Mouse (Mus musculus) intestine, embryonic 14.5 days (tissue): ENCODE measurements around the gene Fpr3. TPM values are rescaled to one million over a fixed set of nuclear protein-coding genes. Genes with fewer than 3 reads are reported as not detected.

ENCODE experiments used
- ATAC-seq: fragments of 200-750 bp; cut with Nextera tagmentation; replicated peaks from 2 replicates; pipeline ENCODE4 v1.8.0; 2017; ENCODE audit warnings: low read depth, moderate number of reproducible peaks, moderate TSS enrichment, moderate library complexity; ENCODE audit not compliant: low FRiP score, low TSS enrichment
- DNase-seq: peaks from one replicate; pipeline ENCODE4 v3.0.0-alpha.2; 2018; ENCODE audit warnings: low spot score
- H3K27ac ChIP-seq: fragments of 300-500 bp; sonication (generic); 2 replicates; pipeline ENCODE4 v1.5.1; 2014; ENCODE audit warnings: low read depth, mild to moderate bottlenecking, control low read depth
- H3K27me3 ChIP-seq: fragments of 300-500 bp; sonication (generic); replicated peaks from 2 replicates; pipeline ENCODE4 v1.6.1; 2014; ENCODE audit warnings: low read length, control low read depth; ENCODE audit not compliant: control insufficient read depth, insufficient read depth
- H3K36me3 ChIP-seq: fragments of 300-500 bp; sonication (generic); 2 replicates; pipeline ENCODE4 v1.6.1; 2014; ENCODE audit warnings: low read length, control low read depth; ENCODE audit not compliant: control insufficient read depth, insufficient read depth
- H3K4me1 ChIP-seq: fragments of 300-500 bp; sonication (generic); replicated peaks from 2 replicates; pipeline ENCODE4 v1.6.1; 2014; ENCODE audit warnings: low read length, control low read depth, mixed read lengths; ENCODE audit not compliant: control insufficient read depth, insufficient read depth
- H3K4me2 ChIP-seq: fragments of 300-500 bp; sonication (generic); 2 replicates; pipeline ENCODE4 v1.6.1; 2014; ENCODE audit warnings: low read length
- H3K4me3 ChIP-seq: fragments of 300-500 bp; sonication (generic); 2 replicates; pipeline ENCODE4 v1.5.1; 2014; ENCODE audit warnings: low read depth, low read length, control low read depth, mixed read lengths
- H3K9ac ChIP-seq: fragments of 300-500 bp; sonication (generic); 2 replicates; pipeline ENCODE4 v1.6.1; 2014; ENCODE audit warnings: mild to moderate bottlenecking, low read length
- H3K9me3 ChIP-seq: fragments of 300-500 bp; sonication (generic); 2 replicates; pipeline ENCODE4 v1.6.1; 2016; ENCODE audit warnings: low read length, control low read depth; ENCODE audit not compliant: control insufficient read depth
- WGBS: fragments of 180-500 bp; shearing (Covaris S2); extraction: QIAGEN DNeasy Blood & Tissue Kit; methylation state at CpG from one replicate; pipeline ENCODE4 v1.1.7; 2014; 5-methylcytosine and 5-hydroxymethylcytosine counted together
- polyA plus RNA-seq: library from polyadenylated mRNA; unstranded; fragments of >200 nt; fragmentation: Nextera tagmentation; extraction: Ambion mirVana; gene quantifications from 2 replicates; pipeline ENCODE4 v1.2.1, GENCODE M21; 2014

Gene Fpr3
- polyA plus RNA-seq, 1 experiment from 2014 or later: not detected

DNA sequence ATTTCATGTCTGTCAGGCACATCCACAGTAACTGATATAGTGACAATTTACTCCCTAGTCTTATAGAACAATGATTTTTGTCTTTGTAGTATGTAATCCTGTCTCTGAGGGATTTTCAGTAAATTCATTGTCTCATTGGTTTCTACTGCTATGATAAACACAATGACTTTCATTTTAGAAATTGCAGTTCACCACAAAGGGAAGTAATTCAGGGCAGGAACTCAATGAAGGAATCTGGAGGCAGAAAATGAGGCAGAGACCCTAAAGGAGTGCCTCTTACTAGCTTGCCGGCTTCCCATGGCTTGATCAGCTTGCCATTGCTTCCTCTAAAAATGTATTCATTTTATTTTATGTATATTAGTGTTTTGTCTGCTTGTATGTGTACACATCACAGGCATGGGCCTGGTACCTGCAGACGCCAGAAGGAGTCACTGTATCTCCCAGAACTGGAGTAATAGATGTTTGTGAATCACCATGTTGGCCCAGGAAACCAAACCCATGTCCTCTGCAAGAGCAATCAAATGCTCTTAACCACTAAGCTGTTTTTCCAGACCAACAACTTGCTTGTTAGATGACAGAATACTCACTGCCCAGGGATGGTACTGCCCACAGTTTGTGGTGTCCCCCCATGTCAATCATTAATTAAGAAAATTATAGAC, 16.6 kb upstream of the Fpr3 start:
- H3K27me3 ChIP-seq: no peaks in the 10 kb centered on the region
- DNase-seq: no peak
- ATAC-seq: no peak
- WGBS: 80% methylated on average over 2 of the region's 2 CpGs
- no peak overlapping the region for H3K4me2 ChIP-seq
- H3K4me3 ChIP-seq: no peak overlapping the region
- H3K27ac ChIP-seq: no peak overlapping the region
- peaks cover 4% of the 10 kb centered on the region; the same call in 1 of the 2 replicates for H3K36me3 ChIP-seq
- H3K9me3 ChIP-seq: no peaks in the 10 kb centered on the region
- H3K4me1 ChIP-seq: no peaks in the 10 kb centered on the region
- H3K9ac ChIP-seq: no peak overlapping the region

DNA sequence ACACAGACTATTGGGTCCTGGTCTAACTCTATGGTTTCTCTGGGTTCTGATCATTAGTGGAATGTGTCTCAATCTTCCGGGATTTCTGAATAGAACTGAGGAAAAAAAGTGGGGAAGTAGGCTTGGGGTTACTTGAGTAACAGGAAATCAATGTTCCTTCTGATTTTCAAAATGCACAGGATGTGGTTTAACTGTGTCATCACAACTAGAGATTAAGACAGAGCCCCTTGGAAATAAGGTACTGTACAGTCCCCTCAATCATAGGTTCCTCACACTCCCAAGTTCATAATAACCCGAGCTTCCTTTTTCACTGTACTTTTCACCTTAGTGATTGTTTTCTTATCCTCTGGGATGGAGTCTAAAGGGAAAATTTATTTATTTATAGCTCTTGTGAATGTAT, 16.0 kb upstream of the Fpr3 start:
- no peak for ATAC-seq
- H3K4me1 ChIP-seq: no peaks in the 10 kb centered on the region

DNA sequence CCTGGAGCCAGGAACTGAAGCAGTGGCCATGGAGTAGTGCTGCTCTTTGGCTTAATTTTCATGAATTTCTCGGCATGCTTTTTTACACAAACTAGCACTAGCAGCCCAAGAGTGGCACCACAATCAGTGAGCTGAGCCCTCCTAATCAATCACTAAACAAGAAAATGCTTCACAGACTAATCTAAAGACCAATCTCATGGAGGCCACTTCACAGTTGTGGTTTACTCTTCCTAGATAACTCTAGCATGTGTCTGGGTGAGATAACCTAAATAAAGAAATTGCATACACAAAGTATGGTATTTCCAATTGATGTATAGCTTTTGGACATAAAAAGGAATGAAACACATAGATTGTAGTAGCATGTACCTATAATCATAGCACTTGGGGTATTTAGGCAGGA, 8.3 kb upstream of the Fpr3 start:
- ATAC-seq: no peak

More for the DNA sequence above, 16.0 kb upstream of the Fpr3 start:
- no peak for DNase-seq
- 86% methylated on average over 2 of the region's 2 CpGs for WGBS
- Histone ChIP-seq H3K9me3 (no peaks in the 10 kb centered on the region), H3K36me3 (no peaks in the 10 kb centered on the region), H3K4me3 (no peak overlapping the region), H3K27ac (no peak overlapping the region), H3K4me2 (no peak overlapping the region), H3K27me3 (no peaks in the 10 kb centered on the region), H3K9ac (no peak overlapping the region)

DNA sequence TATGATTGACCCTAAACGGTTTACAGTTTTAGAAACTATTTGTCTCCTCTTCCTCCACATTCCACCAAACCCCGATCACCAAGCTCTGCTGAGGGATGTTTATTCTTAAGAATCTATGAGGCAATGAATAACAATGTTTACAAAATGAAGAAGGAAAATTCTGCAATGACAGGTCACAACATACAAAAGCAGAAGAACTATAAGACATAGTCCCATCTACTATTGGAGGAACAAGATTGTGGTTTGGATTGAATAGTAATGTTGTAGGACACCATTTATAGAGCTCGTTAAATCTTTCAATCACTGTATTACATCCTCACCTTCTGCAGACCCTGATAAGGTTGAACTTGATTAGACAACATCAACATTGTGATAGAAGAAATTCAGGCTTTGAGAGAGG, 5.0 kb upstream of the Fpr3 start:
- DNase-seq (no peak), ATAC-seq (no peak)
- H3K4me2 ChIP-seq: no peak overlapping the region
- no peak overlapping the region for H3K27ac ChIP-seq
- no peak overlapping the region for H3K4me3 ChIP-seq
- H3K36me3 ChIP-seq: no peaks in the 10 kb centered on the region
- no peaks in the 10 kb centered on the region for H3K9me3 ChIP-seq
- no peak overlapping the region for H3K9ac ChIP-seq
- WGBS: 72% methylated on average over 3 of the region's 3 CpGs
- no peaks in the 10 kb centered on the region for H3K4me1 ChIP-seq
- H3K27me3 ChIP-seq: no peaks in the 10 kb centered on the region

More for the DNA sequence above, 8.3 kb upstream of the Fpr3 start:
- 89% methylated on average over 1 of the region's 1 CpGs for WGBS
- no peaks in the 10 kb centered on the region for H3K27me3 ChIP-seq
- no peak for DNase-seq
- H3K27ac ChIP-seq: no peak overlapping the region
- no peaks in the 10 kb centered on the region for H3K36me3 ChIP-seq
- H3K9ac ChIP-seq: no peak overlapping the region
- H3K4me2 ChIP-seq: no peak overlapping the region
- no peaks in the 10 kb centered on the region for H3K9me3 ChIP-seq
- no peaks in the 10 kb centered on the region for H3K4me1 ChIP-seq
- no peak overlapping the region for H3K4me3 ChIP-seq

DNA sequence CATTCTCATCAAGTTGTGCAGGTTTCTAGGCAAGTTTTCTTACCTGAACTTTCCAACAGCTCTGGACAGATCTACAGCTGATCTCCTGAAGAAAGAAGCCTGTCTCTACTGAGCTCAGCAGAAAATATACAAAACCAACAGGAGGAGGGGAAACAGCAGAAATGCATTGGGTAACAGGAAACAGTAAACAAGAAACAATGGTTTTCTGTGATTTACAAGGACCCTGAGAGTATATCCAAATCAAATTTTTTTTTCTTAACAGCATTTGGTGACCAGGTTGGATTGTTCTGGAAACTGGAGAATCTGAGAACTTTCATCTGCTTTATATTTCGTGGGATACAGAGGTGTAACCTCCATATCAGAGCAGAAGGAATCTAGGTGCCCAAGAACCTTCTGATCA, 3.8 kb upstream of the Fpr3 start, which contains the start of gene Fpr1:
Gene Fpr1, minus strand, starts transcription at position 101 of the 400 bp plus-strand sequence.
- no peak within 1 kb of the TSS for H3K4me3 ChIP-seq
- no peaks in the 10 kb centered on the region for H3K9me3 ChIP-seq
- H3K4me1 ChIP-seq: no peaks in the 10 kb centered on the region
- no peak for DNase-seq
- no peaks in the 10 kb centered on the region for H3K36me3 ChIP-seq
- no peak for ATAC-seq
- no peak within 1 kb of the TSS for H3K4me2 ChIP-seq
- no peak within 1 kb of the TSS for H3K9ac ChIP-seq
- no peak within 1 kb of the TSS for H3K27ac ChIP-seq
- no peaks in the 10 kb centered on the region for H3K27me3 ChIP-seq
- WGBS: 60% methylated on average over 1 of the region's 1 CpGs

DNA sequence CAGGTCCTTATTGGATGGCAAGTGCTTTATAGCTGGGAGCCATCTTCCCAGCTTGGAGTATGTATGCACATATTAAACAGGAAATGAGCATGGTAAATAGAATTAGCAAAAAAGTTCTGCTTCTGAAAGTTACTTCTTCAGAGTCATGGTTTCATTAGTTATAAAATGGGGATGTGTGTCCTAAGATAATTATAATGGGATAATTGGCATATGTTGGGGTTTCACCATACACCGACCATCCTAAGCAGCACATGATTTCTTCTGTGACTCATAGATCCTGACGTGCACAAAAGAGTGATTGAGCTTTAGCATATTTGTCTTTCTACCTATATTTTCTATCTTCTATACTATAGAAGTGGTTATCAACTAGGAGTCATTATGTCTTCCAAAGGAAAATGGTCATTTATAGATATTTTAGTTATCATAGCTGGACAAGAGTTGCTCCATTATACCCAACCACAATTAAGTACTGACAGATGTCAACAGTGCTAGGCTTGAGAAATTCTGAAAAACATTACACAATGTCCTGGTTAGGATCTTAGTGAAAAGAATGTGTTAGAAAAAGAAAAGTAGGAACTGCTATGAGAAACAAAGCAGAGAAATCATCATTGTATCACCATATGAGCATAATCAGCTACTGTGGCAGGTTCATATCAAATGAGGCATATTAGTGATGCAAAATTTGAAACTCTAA, 2.2 kb downstream of the Fpr3 start:
- WGBS: 84% methylated on average over 2 of the region's 2 CpGs
- H3K27ac ChIP-seq: no peak overlapping the region
- no peak overlapping the region for H3K4me3 ChIP-seq
- H3K9me3 ChIP-seq: no peaks in the 10 kb centered on the region
- H3K27me3 ChIP-seq: no peaks in the 10 kb centered on the region
- H3K4me2 ChIP-seq: no peak overlapping the region
- H3K4me1 ChIP-seq: no peaks in the 10 kb centered on the region
- ATAC-seq: no peak
- DNase-seq: no peak
- no peak overlapping the region for H3K9ac ChIP-seq
- H3K36me3 ChIP-seq: no peaks in the 10 kb centered on the region

DNA sequence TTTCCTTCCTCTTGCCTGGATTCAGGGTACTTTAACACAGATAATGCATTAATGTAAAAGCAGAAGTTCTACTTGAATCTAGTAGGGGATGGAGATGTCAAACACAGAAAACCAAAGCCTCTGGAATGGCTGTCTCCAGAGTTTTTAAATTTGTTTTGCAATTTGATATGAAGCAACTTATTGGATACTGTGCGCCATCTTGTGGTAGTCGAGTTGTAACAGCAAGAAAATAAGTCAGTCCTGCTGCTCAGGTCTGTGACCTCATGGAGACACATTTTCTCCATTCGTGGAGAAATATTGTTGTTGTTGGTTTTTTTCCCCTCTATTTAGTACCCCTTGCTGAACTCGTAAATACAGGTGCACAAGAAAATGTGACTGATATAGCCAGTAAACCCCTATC, 8.4 kb downstream of the Fpr3 start:
- no peak; the same call in 1 of the 2 replicates for ATAC-seq
- no peaks in the 10 kb centered on the region for H3K9me3 ChIP-seq
- WGBS: 4% methylated on average over 4 of the region's 4 CpGs
- no peaks in the 10 kb centered on the region for H3K36me3 ChIP-seq
- DNase-seq: no peak
- no peaks in the 10 kb centered on the region for H3K4me1 ChIP-seq
- H3K27ac ChIP-seq: no peak overlapping the region
- H3K9ac ChIP-seq: no peak overlapping the region
- H3K4me3 ChIP-seq: no peak overlapping the region
- no peak overlapping the region for H3K4me2 ChIP-seq
- no peaks in the 10 kb centered on the region for H3K27me3 ChIP-seq

DNA sequence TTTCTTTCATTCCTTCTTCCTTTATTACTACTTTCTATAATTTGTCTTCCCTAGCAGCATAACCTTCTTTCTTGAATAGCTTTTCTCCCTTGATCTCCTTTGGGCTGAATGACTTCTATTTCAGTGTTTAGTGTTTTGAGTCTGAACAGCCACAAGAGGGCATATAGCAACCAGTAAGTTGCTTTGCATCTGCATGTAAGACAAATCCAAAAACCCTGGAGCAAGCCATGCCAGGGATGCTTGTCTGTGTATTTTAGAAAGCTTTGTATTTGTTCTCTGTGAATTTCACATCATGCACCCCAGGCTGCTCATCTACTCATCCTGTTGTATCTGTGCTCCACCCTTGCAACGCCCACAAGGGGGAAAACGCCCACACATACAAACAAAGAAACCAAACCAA, 11.6 kb downstream of the Fpr3 start:
- Histone ChIP-seq H3K9me3 (no peaks in the 10 kb centered on the region), H3K9ac (no peak overlapping the region), H3K27me3 (no peaks in the 10 kb centered on the region), H3K4me1 (no peaks in the 10 kb centered on the region), H3K27ac (no peak overlapping the region), H3K36me3 (no peaks in the 10 kb centered on the region), H3K4me2 (no peak overlapping the region), H3K4me3 (no peak overlapping the region)
- ATAC-seq (no peak), DNase-seq (no peak)
- WGBS: 76% methylated on average over 2 of the region's 2 CpGs

DNA sequence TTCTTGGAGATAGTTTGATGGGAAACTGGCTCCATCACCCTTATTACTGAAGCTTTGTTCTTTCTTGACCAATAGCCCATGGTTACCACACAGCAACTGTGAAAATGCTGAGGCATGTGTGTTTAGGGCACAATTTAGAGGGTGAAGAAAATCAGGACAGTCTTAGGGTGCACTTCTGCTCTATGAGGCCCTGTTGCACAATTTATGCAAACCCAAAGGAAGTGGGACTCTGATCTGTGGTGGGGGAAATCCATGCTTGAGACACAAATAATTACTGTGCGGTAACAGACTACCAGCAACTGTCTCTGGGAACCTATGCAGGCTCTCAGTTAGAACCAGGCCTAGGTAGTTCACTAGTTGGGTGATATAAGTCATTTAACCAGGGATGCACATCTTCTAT, 13.1 kb downstream of the Fpr3 start:
- Histone ChIP-seq H3K27ac (no peak overlapping the region), H3K9ac (no peak overlapping the region), H3K4me3 (no peak overlapping the region), H3K4me2 (no peak overlapping the region), H3K4me1 (no peaks in the 10 kb centered on the region), H3K9me3 (no peaks in the 10 kb centered on the region), H3K27me3 (no peaks in the 10 kb centered on the region), H3K36me3 (no peaks in the 10 kb centered on the region)
- DNase-seq (no peak), ATAC-seq (no peak)
- 91% methylated on average over 1 of the region's 1 CpGs for WGBS
